Mouse (Mus musculus) liver, adult 2 months (tissue): ENCODE measurements at regions not wholly inside any gene's neighbourhood (a gene's known extent, or its start where the extent isn't known, plus 50 kb on each side); places are given as distances from the start of the nearest gene placed in this dataset.

Experiments used
- CTCF ChIP-seq: fragments of 200-500 bp; IDR thresholded peaks from 2 replicates; pipeline ENCODE4 v1.5.1; 2011; ENCODE audit warnings: low read depth, low read length, control low read depth
- POLR2A ChIP-seq: fragments of 200-500 bp; IDR thresholded peaks from 2 replicates; pipeline ENCODE4 v1.6.1; 2011; ENCODE audit warnings: low read length, control low read depth; ENCODE audit not compliant: insufficient read depth; ENCODE audit errors: extremely low read depth

- TF ChIP-seq CTCF (no peak), POLR2A (no peak)
Observed at GRCm38 (mm10) chr11:28733877-28734580, 119.0 kb upstream of the Efemp1 start.
